Mouse (Mus musculus): ENCODE measurements at regions not wholly inside any gene's neighbourhood (a gene's known extent, or its start where the extent isn't known, plus 50 kb on each side); places are given as distances from the start of the nearest gene placed in this dataset.
"Not testable (repeated sequence)": the region's sequence is repeated elsewhere in the genome, so short reads cannot be mapped to it uniquely, and the experiment has no call there.

- intact Hi-C loops (cut with DNase I; ENCODE audit: low total_unique reads): no loop called here
- no peak for DNase-seq
Observed at GRCm38 (mm10) chr7:137935896-137936295, 461.6 kb downstream of the Tcerg1l start.

GRCm38 (mm10) chr7:137939116-137939515, 458.4 kb downstream of the Tcerg1l start:
- DNase-seq: no peak
- intact Hi-C loops (cut with DNase I; ENCODE audit: low total_unique reads): no loop called here

GRCm38 (mm10) chr7:137940084-137940483, 457.4 kb downstream of the Tcerg1l start:
- DNase-seq: no peak
- intact Hi-C loops (cut with DNase I; ENCODE audit: low total_unique reads): no loop called here

- no peak for DNase-seq
- intact Hi-C loops (cut with DNase I; ENCODE audit: low total_unique reads): no loop called here
Observed at GRCm38 (mm10) chr7:137944991-137945390, 452.5 kb downstream of the Tcerg1l start.

GRCm38 (mm10) chr7:137947424-137947823, 450.1 kb downstream of the Tcerg1l start:
- no peak for DNase-seq
- intact Hi-C loops (cut with DNase I; ENCODE audit: low total_unique reads): no loop called here

- no peak for DNase-seq
- intact Hi-C loops (cut with DNase I; ENCODE audit: low total_unique reads): no loop called here
Observed at GRCm38 (mm10) chr7:137957354-137957753, 440.2 kb downstream of the Tcerg1l start.

- intact Hi-C loops (cut with DNase I; ENCODE audit: low total_unique reads): no loop called here
- DNase-seq: no peak
Observed at GRCm38 (mm10) chr7:137957848-137958247, 439.7 kb downstream of the Tcerg1l start.

- intact Hi-C loops (cut with DNase I; ENCODE audit: low total_unique reads): no loop called here
- no peak for DNase-seq
Observed at GRCm38 (mm10) chr7:137963470-137964095, 433.9 kb downstream of the Tcerg1l start.

GRCm38 (mm10) chr7:137974705-137975104, 422.8 kb downstream of the Tcerg1l start:
- intact Hi-C loops (cut with DNase I; ENCODE audit: low total_unique reads): no loop called here
- no peak for DNase-seq

GRCm38 (mm10) chr7:137977527-137977926, 420.0 kb downstream of the Tcerg1l start:
- no peak for DNase-seq
- intact Hi-C loops (cut with DNase I; ENCODE audit: low total_unique reads): no loop called here

- intact Hi-C loops (cut with DNase I; ENCODE audit: low total_unique reads): no loop called here
Observed at GRCm38 (mm10) chr7:137979361-137979760, 418.2 kb downstream of the Tcerg1l start.

GRCm38 (mm10) chr7:138005806-138006205, 391.7 kb downstream of the Tcerg1l start:
- intact Hi-C loops (cut with DNase I; ENCODE audit: low total_unique reads): no loop called here
- no peak for DNase-seq

More at GRCm38 (mm10) chr7:137979361-137979760, 418.2 kb downstream of the Tcerg1l start:
- no peak for DNase-seq

- DNase-seq: peak; percentile 31
- intact Hi-C loops (cut with DNase I; ENCODE audit: low total_unique reads): no loop called here
Observed at GRCm38 (mm10) chr7:138006971-138007370, 390.6 kb downstream of the Tcerg1l start.

- no peak for DNase-seq
- intact Hi-C loops (cut with DNase I; ENCODE audit: low total_unique reads): no loop called here
Observed at GRCm38 (mm10) chr7:138008601-138009000, 388.9 kb downstream of the Tcerg1l start.

GRCm38 (mm10) chr7:138024021-138024420, 373.5 kb downstream of the Tcerg1l start:
- intact Hi-C loops (cut with DNase I; ENCODE audit: low total_unique reads); DNase-seq: not testable (repeated sequence)

- intact Hi-C loops (cut with DNase I; ENCODE audit: low total_unique reads): no loop called here
Observed at GRCm38 (mm10) chr7:138051696-138052095, 345.8 kb downstream of the Tcerg1l start.

GRCm38 (mm10) chr7:138054756-138055155, 342.8 kb downstream of the Tcerg1l start:
- DNase-seq: no peak
- intact Hi-C loops (cut with DNase I; ENCODE audit: low total_unique reads): no loop called here

More at GRCm38 (mm10) chr7:138051696-138052095, 345.8 kb downstream of the Tcerg1l start:
- DNase-seq: no peak

GRCm38 (mm10) chr7:138061116-138061515, 336.4 kb downstream of the Tcerg1l start:
- DNase-seq: no peak
- intact Hi-C loops (cut with DNase I; ENCODE audit: low total_unique reads): no loop called here

GRCm38 (mm10) chr7:138066921-138067320, 330.6 kb downstream of the Tcerg1l start:
- intact Hi-C loops (cut with DNase I; ENCODE audit: low total_unique reads): no loop called here

GRCm38 (mm10) chr7:138075231-138075630, 322.3 kb downstream of the Tcerg1l start:
- intact Hi-C loops (cut with DNase I; ENCODE audit: low total_unique reads): no loop called here
- no peak for DNase-seq

More at GRCm38 (mm10) chr7:138066921-138067320, 330.6 kb downstream of the Tcerg1l start:
- no peak for DNase-seq

GRCm38 (mm10) chr7:138083980-138084379, 313.6 kb downstream of the Tcerg1l start:
- intact Hi-C loops (cut with DNase I; ENCODE audit: low total_unique reads): loop anchor here (5.0 to 10.0 kb wide), 2 partner anchors 482 to 599 kb away; no protein-coding TSS in a partner anchor
- DNase-seq: peak; percentile 84
